In genomic region chr17:8368570-8368969, GRCm38 (mm10) we compare ENCODE assay signal across 8 mouse cellular contexts. TPM values are rescaled to one million over a fixed set of nuclear protein-coding genes. Genes with fewer than 3 reads are reported as not detected.
DNase-seq lines count a peak whose midpoint lies in the region; ATAC-seq lines count a peak whose summit lies in the region.

No protein-coding gene starts in this region.

- no peak overlapping the region for H3K9ac ChIP-seq in hindbrain, embryonic 11.5 days (ENCODE audit: low read depth, low read length)
- peak overlapping the region; percentile 64 for H3K9ac ChIP-seq in midbrain, embryonic 11.5 days (ENCODE audit: low read length)
- no peak overlapping the region for H3K9ac ChIP-seq in kidney, embryonic 16.5 days (replicated peaks; ENCODE audit: low read length)

- H3K4me3 ChIP-seq in hindbrain, embryonic 11.5 days (ENCODE audit: low read depth, low read length) = no peak overlapping the region
- H3K4me3 ChIP-seq in midbrain, embryonic 11.5 days (ENCODE audit: low read depth, low read length) = no peak overlapping the region
- no peak overlapping the region for H3K4me3 ChIP-seq in kidney, embryonic 16.5 days (ENCODE audit: low read length)

- peak; percentile 66 to 82 for DNase-seq in layer of hippocampus, adult 18-20 months (ENCODE audit: low spot score in 2 of 2)
- DNase-seq in layer of hippocampus, adult 9-10 months (ENCODE audit: low spot score) = no peak
- peak; percentile 72 for DNase-seq in hindbrain, embryonic 11.5 days (ENCODE audit: low spot score)
- peak; percentile 93 for DNase-seq in midbrain, embryonic 11.5 days (ENCODE audit: low spot score, missing footprints)
- no peak for DNase-seq in ovary, adult 18-20 months (ENCODE audit: low spot score)
- no peak for DNase-seq in gastrocnemius, postnatal 36 days
- DNase-seq in gastrocnemius, adult 18-20 months (ENCODE audit: low spot score) = no peak

- H3K27me3 ChIP-seq in hindbrain, embryonic 11.5 days (ENCODE audit: control insufficient read depth, insufficient read depth, low read length) = no peaks in the 10 kb centered on the region
- H3K27me3 ChIP-seq in midbrain, embryonic 11.5 days (ENCODE audit: control insufficient read depth, insufficient read depth, low read length) = no peaks in the 10 kb centered on the region
- no peaks in the 10 kb centered on the region for H3K27me3 ChIP-seq in kidney, embryonic 16.5 days (ENCODE audit: insufficient read depth, low read length)

- no peak overlapping the region for H3K4me2 ChIP-seq in hindbrain, embryonic 11.5 days (replicated peaks; ENCODE audit: low read depth, low read length)
- peak overlapping the region; percentile 37 for H3K4me2 ChIP-seq in midbrain, embryonic 11.5 days
- no peak overlapping the region for H3K4me2 ChIP-seq in kidney, embryonic 16.5 days (replicated peaks; ENCODE audit: low read depth, low read length)

- intact Hi-C loops in gastrocnemius, postnatal 36 days (cut with DNase I) = no loop called here

- H3K9me3 ChIP-seq in hindbrain, embryonic 11.5 days (ENCODE audit: control insufficient read depth, low read length) = no peaks in the 10 kb centered on the region
- H3K9me3 ChIP-seq in midbrain, embryonic 11.5 days (ENCODE audit: control insufficient read depth, low read length) = no peaks in the 10 kb centered on the region
- no peaks in the 10 kb centered on the region for H3K9me3 ChIP-seq in kidney, embryonic 16.5 days (ENCODE audit: low read length)

- peak; percentile 62 for ATAC-seq in hindbrain, embryonic 11.5 days (ENCODE audit: low FRiP score)
- peak; percentile 66 for ATAC-seq in midbrain, embryonic 11.5 days (ENCODE audit: low FRiP score)
- no peak for ATAC-seq in kidney, embryonic 16.5 days (ENCODE audit: low FRiP score, low TSS enrichment)

- peak overlapping the region; percentile 95 for H3K27ac ChIP-seq in hindbrain, embryonic 11.5 days (ENCODE audit: low read depth, low read length)
- H3K27ac ChIP-seq in midbrain, embryonic 11.5 days (ENCODE audit: low read depth, low read length) = peak overlapping the region; percentile 96
- H3K27ac ChIP-seq in kidney, embryonic 16.5 days (ENCODE audit: low read length) = no peak overlapping the region

- 12% methylated on average over 8 of the region's 8 CpGs for WGBS in hindbrain, embryonic 11.5 days
- WGBS in midbrain, embryonic 11.5 days = 7% methylated on average over 8 of the region's 8 CpGs
- 53% methylated on average over 8 of the region's 8 CpGs for WGBS in kidney, embryonic 16.5 days

- peaks cover 16% of the 10 kb centered on the region for H3K4me1 ChIP-seq in hindbrain, embryonic 11.5 days (replicated peaks; ENCODE audit: control insufficient read depth, insufficient read depth, low read length)
- peaks cover 54% of the 10 kb centered on the region for H3K4me1 ChIP-seq in midbrain, embryonic 11.5 days (ENCODE audit: control insufficient read depth, insufficient read depth, low read length)
- H3K4me1 ChIP-seq in kidney, embryonic 16.5 days (ENCODE audit: insufficient read depth, low read length) = peaks cover 15% of the 10 kb centered on the region

- H3K36me3 ChIP-seq in hindbrain, embryonic 11.5 days (ENCODE audit: control insufficient read depth, insufficient read depth, low read length) = no peaks in the 10 kb centered on the region
- no peaks in the 10 kb centered on the region for H3K36me3 ChIP-seq in midbrain, embryonic 11.5 days (ENCODE audit: control insufficient read depth, insufficient read depth, low read length)
- no peaks in the 10 kb centered on the region for H3K36me3 ChIP-seq in kidney, embryonic 16.5 days (ENCODE audit: insufficient read depth, low read length)

RNA-seq across cellular contexts. Expression of gene T2, which starts 12.8 kb away (rescaled TPM):
- total RNA-seq in layer of hippocampus, adult 18-20 months (2021) = 1 to 10 TPM in 1 of 2 experiments, under 1 TPM in 1; 0.38 to 1.8 TPM
- polyA plus RNA-seq in hindbrain, embryonic 11.5 days (2014; fragmentation: Nextera tagmentation; extraction: Ambion mirVana) = 0.53 and 0.59 TPM in 2 replicates
- polyA plus RNA-seq in midbrain, embryonic 11.5 days (2014; fragmentation: Nextera tagmentation; extraction: Ambion mirVana) = 0.18 and 0.30 TPM in 2 replicates
- 0.62 and 0.63 TPM in 2 replicates for polyA plus RNA-seq in kidney, embryonic 16.5 days (2015; fragmentation: Nextera tagmentation; extraction: Ambion mirVana)
- total RNA-seq in gastrocnemius, postnatal 36 days (2021) = not detected
- not detected for total RNA-seq in gastrocnemius, adult 18-20 months (2021)

RNA-seq across cellular contexts. Expression of gene Prr18, which starts 31.3 kb away (rescaled TPM):
- 10 to 100 TPM; 23.0 to 26.6 TPM for total RNA-seq in layer of hippocampus, adult 18-20 months (2021)
- polyA plus RNA-seq in hindbrain, embryonic 11.5 days (2014; fragmentation: Nextera tagmentation; extraction: Ambion mirVana) = 1.5 TPM in 2 replicates
- 0.90 and 1.3 TPM in 2 replicates for polyA plus RNA-seq in midbrain, embryonic 11.5 days (2014; fragmentation: Nextera tagmentation; extraction: Ambion mirVana)
- polyA plus RNA-seq in kidney, embryonic 16.5 days (2015; fragmentation: Nextera tagmentation; extraction: Ambion mirVana) = 0.19 and 0.33 TPM in 2 replicates
- total RNA-seq in gastrocnemius, postnatal 36 days (2021) = under 1 TPM in 1 of 2 experiments, not detected in 1; 0.07 TPM
- total RNA-seq in gastrocnemius, adult 18-20 months (2021) = not detected

RNA-seq across cellular contexts. Expression of gene Sft2d1, which starts 57.7 kb away (rescaled TPM):
- total RNA-seq in layer of hippocampus, adult 18-20 months (2021) = 10 to 100 TPM; 52.1 to 53.9 TPM
- polyA plus RNA-seq in hindbrain, embryonic 11.5 days (2014; fragmentation: Nextera tagmentation; extraction: Ambion mirVana) = 72.5 and 79.6 TPM in 2 replicates
- 67.8 and 68.2 TPM in 2 replicates for polyA plus RNA-seq in midbrain, embryonic 11.5 days (2014; fragmentation: Nextera tagmentation; extraction: Ambion mirVana)
- polyA plus RNA-seq in kidney, embryonic 16.5 days (2015; fragmentation: Nextera tagmentation; extraction: Ambion mirVana) = 76.4 and 93.9 TPM in 2 replicates
- 1 to 10 TPM; 5.0 to 5.7 TPM for total RNA-seq in gastrocnemius, postnatal 36 days (2021)
- 1 to 10 TPM; 6.0 to 7.0 TPM for total RNA-seq in gastrocnemius, adult 18-20 months (2021)

Comparison
In these comparisons a context has a peak if more than half of its experiments do, and no peak if none do; other contexts are left out.
1. DNase-seq: peak in layer of hippocampus, adult 18-20 months (2 of 2), hindbrain, embryonic 11.5 days (single experiment) and midbrain, embryonic 11.5 days (single experiment); none in layer of hippocampus, adult 9-10 months (single experiment), ovary, adult 18-20 months (single experiment), gastrocnemius, postnatal 36 days (0 of 2) and gastrocnemius, adult 18-20 months (single experiment).
2. RNA of gene Prr18, which starts 31.3 kb away (total RNA-seq): 23.0 to 26.6 TPM in layer of hippocampus, adult 18-20 months; 0.07 TPM in gastrocnemius, postnatal 36 days and not detected in gastrocnemius, adult 18-20 months; every median in the first group is over 10 times any median in the second.
3. RNA of gene Sft2d1, which starts 57.7 kb away (total RNA-seq): 52.1 to 53.9 TPM in layer of hippocampus, adult 18-20 months; 6.0 to 7.0 TPM in gastrocnemius, adult 18-20 months and 5.0 to 5.7 TPM in gastrocnemius, postnatal 36 days; every median in the first group is over 4 times any median in the second.